8 mouse cellular contexts compared by ENCODE assay signal in genomic region chr3:126997391-126998007, GRCm38 (mm10).
DNase-seq lines count a peak whose midpoint lies in the region; ATAC-seq and TF ChIP-seq lines count a peak whose summit lies in the region.

No protein-coding gene starts in this region.

- no peaks in the 10 kb centered on the region for H3K9me3 ChIP-seq in lung, embryonic 14.5 days (ENCODE audit: low read depth, low read length)
- H3K9me3 ChIP-seq in limb, embryonic 11.5 days (ENCODE audit: control insufficient read depth, low read length), result no peaks in the 10 kb centered on the region

- peak overlapping the region; percentile 19 for H3K4me3 ChIP-seq in lung, embryonic 14.5 days (ENCODE audit: low read depth, low read length)
- 0 out of 2 replicates have a peak overlapping the region, but pooled peaks have one; percentile 2 for H3K4me3 ChIP-seq in embryonic fibroblast, embryonic 13.5 days (ENCODE audit: insufficient read depth, low read length)
- H3K4me3 ChIP-seq in limb, embryonic 11.5 days (ENCODE audit: low read depth, low read length), result peak overlapping the region; percentile 22
- H3K4me3 ChIP-seq in small intestine, adult 2 months (ENCODE audit: low read depth, low read length), result peak overlapping the region; percentile 39

- peak overlapping the region; percentile 72; the same call in 1 of the 2 replicates for H3K27ac ChIP-seq in lung, embryonic 14.5 days (ENCODE audit: low read depth)
- H3K27ac ChIP-seq in embryonic fibroblast, embryonic 13.5 days (ENCODE audit: insufficient read depth, low read length), result no peak overlapping the region
- no peak overlapping the region for H3K27ac ChIP-seq in limb, embryonic 11.5 days (replicated peaks; ENCODE audit: low read depth, low read length)
- H3K27ac ChIP-seq in small intestine, adult 2 months (ENCODE audit: insufficient read depth, low read depth, low read length), result no peak overlapping the region

- peak overlapping the region; percentile 42 for H3K9ac ChIP-seq in lung, embryonic 14.5 days
- H3K9ac ChIP-seq in limb, embryonic 11.5 days (ENCODE audit: low read length), result peak overlapping the region; percentile 43

- no peaks in the 10 kb centered on the region; the same call in 1 of the 2 replicates for H3K4me1 ChIP-seq in lung, embryonic 14.5 days (ENCODE audit: insufficient read depth)
- peaks cover 6% of the 10 kb centered on the region for H3K4me1 ChIP-seq in embryonic fibroblast, embryonic 13.5 days (ENCODE audit: control insufficient read depth, insufficient read depth, low read length)
- H3K4me1 ChIP-seq in limb, embryonic 11.5 days (ENCODE audit: control insufficient read depth, insufficient read depth, low read length), result peaks cover 11% of the 10 kb centered on the region; the same call in 1 of the 2 replicates
- no peaks in the 10 kb centered on the region for H3K4me1 ChIP-seq in small intestine, adult 2 months (ENCODE audit: control insufficient read depth, insufficient read depth, insufficient read length, low read length)

- DNase-seq in lung, embryonic 14.5 days, result peak; percentile 56
- DNase-seq in lung, adult 18-20 months, result no peak
- peak; percentile 53 for DNase-seq in limb, embryonic 11.5 days (ENCODE audit: low spot score)
- DNase-seq in left cerebral cortex, postnatal 4 days, result no peak
- DNase-seq in gastrocnemius, postnatal 25 days, result no peak
- DNase-seq in spleen, postnatal 14 days (ENCODE audit: low spot score in 2 of 2), result no peak

- no peaks in the 10 kb centered on the region for H3K36me3 ChIP-seq in lung, embryonic 14.5 days (ENCODE audit: insufficient read depth)
- H3K36me3 ChIP-seq in limb, embryonic 11.5 days (ENCODE audit: control insufficient read depth, insufficient read depth, low read length), result no peaks in the 10 kb centered on the region
- no peaks in the 10 kb centered on the region for H3K36me3 ChIP-seq in small intestine, adult 2 months (ENCODE audit: control insufficient read depth, insufficient read depth, low read length)

- ATAC-seq in lung, embryonic 14.5 days (ENCODE audit: insufficient read depth), result peak; percentile 52; the same call in 1 of the 2 replicates
- ATAC-seq in limb, embryonic 11.5 days (ENCODE audit: insufficient number of reproducible peaks, low FRiP score, low TSS enrichment, low read depth), result no peak; the same call in 1 of the 2 replicates

- TF ChIP-seq CTCF in lung, embryonic 14.5 days (IDR thresholded peaks at IDR 0.05; ENCODE audit: low read depth), result peak; percentile 58
- peak; percentile 56; the same call in 1 of the 2 replicates for TF ChIP-seq CTCF in embryonic fibroblast, embryonic 13.5 days (IDR thresholded peaks at IDR 0.05; ENCODE audit: borderline replicate concordance, insufficient read depth, low read length)
- TF ChIP-seq CTCF in small intestine, adult 2 months (IDR thresholded peaks at IDR 0.05; ENCODE audit: extremely low read depth, insufficient read length, insufficient replicate concordance, low read depth, low read length), result no peak

- intact Hi-C loops in left cerebral cortex, postnatal 4 days (cut with DNase I), result no loop called here

- H3K4me2 ChIP-seq in lung, embryonic 14.5 days, result peak overlapping the region; percentile 59
- H3K4me2 ChIP-seq in limb, embryonic 11.5 days (ENCODE audit: low read depth, severe bottlenecking), result peak overlapping the region; percentile 52

- H3K27me3 ChIP-seq in lung, embryonic 14.5 days (ENCODE audit: insufficient read depth, low read length), result no peaks in the 10 kb centered on the region
- no peaks in the 10 kb centered on the region for H3K27me3 ChIP-seq in limb, embryonic 11.5 days (ENCODE audit: control insufficient read depth, insufficient read depth, low read length)
- H3K27me3 ChIP-seq in small intestine, adult 2 months (ENCODE audit: control insufficient read depth, insufficient read depth, low read length), result no peaks in the 10 kb centered on the region

- no peak for TF ChIP-seq POLR2A in embryonic fibroblast, embryonic 13.5 days (IDR thresholded peaks at IDR 0.05; ENCODE audit: low read depth, low read length)
- TF ChIP-seq POLR2A in small intestine, adult 2 months (IDR thresholded peaks at IDR 0.05; ENCODE audit: low read depth, low read length), result no peak

- 16% methylated on average over 17 of the region's 17 CpGs for WGBS in lung, embryonic 14.5 days
- WGBS in limb, embryonic 11.5 days, result 10% methylated on average over 17 of the region's 17 CpGs
- 38% methylated on average over 17 of the region's 17 CpGs for WGBS in small intestine, adult 2 months

Comparison
In these comparisons a context has a peak if more than half of its experiments do, and no peak if none do; other contexts are left out.
1. DNase-seq: peak in lung, embryonic 14.5 days (single experiment) and limb, embryonic 11.5 days (single experiment); none in lung, adult 18-20 months (0 of 2), left cerebral cortex, postnatal 4 days (single experiment), gastrocnemius, postnatal 25 days (single experiment) and spleen, postnatal 14 days (0 of 2).
2. Peak in every context shown above with its lines, with median percentiles within 50 percentile points of each other: H3K4me3 ChIP-seq.